Mouse (Mus musculus) lung, postnatal 4 days (tissue): ENCODE data around the gene 4930556J24Rik.
"Not testable (repeated sequence)": the region's sequence is repeated elsewhere in the genome, so short reads cannot be mapped to it uniquely, and the experiment has no call there.

Experiments used
- DNase-seq, 2 experiments: peaks; one replicate each; pipeline ENCODE4 v3.0.0; 2021

Gene 4930556J24Rik

DNA sequence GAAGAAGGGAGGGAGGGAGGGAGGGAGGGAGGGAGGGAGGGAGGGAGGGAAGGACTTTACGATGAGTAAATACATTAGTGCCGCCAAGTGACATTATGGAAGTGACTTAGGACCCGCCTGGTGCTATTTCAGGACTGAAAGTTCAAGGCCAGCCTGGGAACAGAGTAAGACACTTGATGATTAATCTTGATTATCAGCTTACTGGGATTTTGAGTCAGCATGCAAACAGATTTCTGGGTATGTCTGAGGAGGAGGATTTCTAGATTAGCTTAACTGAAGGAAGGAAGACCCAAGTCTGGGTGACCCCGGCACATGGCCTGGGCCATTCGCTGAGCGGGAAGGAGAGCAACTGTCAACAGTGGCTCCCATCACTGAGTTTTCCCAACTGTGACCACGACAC is 56.1 kb downstream of the 4930556J24Rik start:
- DNase-seq, result no peak

DNA sequence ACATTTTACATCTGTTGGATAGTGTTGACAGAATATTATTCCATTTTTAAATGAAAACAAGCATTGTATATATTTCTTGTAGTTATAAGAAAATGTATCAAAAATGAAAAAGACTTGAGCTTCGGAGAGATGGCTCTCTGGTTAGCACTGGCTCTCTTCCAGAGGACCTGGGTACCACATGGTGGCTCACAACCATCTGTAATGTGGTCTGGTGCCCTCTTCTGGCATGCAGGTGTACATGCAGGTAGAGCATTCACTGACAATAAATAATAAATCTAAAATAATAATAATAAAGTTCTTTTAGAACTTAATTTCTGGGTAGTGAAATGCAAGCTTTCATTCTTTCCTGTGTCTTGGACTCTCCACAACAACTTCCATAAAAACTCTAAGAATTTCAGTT is 57.8 kb downstream of the 4930556J24Rik start:
- DNase-seq, result no peak

DNA sequence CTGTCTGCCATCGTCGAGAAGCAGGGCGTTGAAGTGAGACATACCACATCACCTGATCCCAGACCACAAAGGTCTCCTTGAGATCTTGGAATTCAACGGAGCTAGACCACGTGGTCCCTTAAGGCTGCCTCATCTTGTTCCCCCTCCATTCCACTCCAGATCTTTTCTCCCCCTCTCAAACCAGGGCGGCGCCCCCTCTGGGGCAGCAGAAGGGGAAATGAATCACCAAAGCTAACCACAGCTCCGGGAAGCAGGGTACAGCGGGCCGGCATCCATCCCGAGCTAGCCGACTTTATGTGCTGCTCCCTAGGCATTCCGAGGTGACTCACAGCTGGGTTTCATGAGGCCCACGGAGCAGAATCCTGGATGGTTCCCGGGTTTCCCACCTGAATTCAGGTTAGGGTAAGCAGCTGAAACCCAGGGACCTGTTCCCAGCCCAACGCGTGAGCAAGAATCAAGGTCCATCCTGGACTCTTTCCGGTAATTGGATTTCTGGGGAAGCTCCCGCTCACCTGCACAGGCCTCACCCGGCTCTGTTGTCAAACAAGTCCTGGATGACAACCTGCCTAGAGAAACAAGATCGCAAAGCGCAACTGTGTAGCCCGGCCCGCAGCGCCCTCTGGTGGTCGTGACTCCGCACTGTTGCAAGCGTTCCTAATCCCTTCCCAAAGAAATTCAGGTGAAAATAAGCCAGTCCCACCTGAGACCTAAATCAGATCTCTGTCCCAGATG is 62.3 kb downstream of the 4930556J24Rik start, which contains the start of gene Slc35e4:
Gene Slc35e4 (minus strand): TSS at position 556 of the 732 bp plus-strand sequence.
- DNase-seq, result peak; percentile 79 to 87

DNA sequence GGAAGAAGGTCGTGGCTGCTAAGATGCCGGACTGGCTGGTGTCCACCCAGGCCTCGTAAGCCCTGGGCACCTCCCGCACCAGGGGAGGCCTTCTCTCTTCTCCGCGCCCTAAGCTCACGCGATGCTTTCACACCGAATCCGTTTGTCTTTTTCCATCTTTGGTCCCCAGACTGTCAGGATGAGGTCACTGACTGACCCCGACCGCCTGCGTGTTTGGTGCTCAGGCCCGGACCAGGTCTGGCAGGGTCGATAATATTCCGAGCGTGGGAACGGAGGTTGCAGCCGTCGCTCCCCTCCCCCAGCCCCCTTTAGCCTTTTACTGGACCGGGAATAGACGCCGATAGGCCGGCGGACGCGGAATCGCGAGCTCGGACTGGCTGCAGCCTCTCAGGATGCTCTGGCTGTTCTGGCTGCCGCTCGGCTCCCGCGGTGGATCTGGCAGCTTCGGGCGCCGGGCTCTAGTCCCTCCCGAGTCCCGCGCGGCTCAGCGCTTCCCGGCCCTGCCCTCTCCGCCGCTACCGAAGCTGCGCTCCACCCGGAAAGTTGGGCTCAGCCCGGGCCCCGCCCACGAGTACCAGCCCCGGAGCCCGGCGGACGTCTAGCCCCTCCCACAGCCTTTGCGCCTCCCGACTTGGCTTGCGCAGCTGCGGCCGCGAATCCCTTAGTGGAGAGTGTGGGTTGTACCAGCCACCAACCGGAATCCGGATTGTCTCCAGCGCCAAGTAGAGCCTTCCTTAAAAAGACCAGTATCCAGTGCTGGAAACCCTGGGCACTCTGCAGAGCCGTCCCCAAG is 63.1 kb downstream of the 4930556J24Rik start:
- peak; percentile 94 to 95 for DNase-seq

DNA sequence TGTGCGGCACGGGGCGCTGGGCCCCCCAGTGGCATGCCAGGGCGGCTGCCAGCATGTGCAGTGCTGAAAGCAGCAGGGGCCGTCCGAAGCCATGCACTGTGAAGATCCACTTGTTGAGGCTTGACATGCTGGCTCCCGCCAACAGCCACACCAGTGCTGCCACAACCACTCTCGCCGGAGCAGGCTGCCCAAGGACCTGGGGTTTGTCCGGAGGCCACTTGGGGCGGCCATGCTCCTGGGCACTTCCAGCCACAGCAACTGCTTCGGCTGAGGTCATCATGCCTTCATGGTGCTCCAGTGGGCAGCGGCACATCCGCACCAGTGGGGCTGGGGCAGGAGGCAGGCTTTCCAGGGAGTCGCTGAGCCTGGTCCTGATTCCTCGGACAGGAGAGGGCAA is 63.7 kb downstream of the 4930556J24Rik start:
- peak; percentile 49 to 54 for DNase-seq

DNA sequence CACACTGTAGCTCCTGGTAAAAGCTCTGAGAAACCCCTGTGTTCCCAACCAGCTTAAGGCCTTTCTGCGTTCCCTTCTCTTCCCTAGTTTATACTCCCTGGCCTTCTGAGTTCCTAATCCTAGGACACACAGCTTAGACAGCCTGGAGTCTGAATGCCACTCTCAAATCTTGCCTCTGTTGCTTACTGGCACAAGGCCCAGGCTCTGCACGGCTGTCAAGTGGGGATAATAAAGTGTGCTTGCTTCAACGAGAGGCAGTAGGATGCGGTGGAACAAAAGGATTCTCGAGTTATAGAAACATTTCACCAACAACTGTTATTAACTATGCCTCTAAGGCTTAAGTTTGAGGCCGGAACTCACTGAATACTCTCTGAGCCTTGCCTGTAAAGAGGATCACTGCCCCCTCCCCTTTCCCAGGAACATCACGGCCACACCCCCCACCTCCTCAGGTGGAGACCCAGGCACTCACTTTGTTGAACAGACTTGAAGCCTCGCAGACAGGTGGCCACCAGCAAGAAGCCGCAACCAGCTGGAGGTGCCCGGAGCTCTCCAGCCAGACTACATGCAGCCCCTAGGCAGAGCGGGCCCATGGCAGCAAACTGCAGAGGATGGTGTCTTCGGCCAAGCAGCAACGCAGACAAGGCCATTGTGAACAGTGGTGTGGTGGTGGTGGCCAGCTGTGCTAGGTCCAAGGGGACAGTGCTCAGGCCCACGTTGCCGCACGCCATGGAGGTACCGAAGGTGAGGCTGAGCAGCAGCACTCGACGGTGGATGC is 64.3 kb downstream of the 4930556J24Rik start:
- DNase-seq, result peak; percentile 27 to 39

DNA sequence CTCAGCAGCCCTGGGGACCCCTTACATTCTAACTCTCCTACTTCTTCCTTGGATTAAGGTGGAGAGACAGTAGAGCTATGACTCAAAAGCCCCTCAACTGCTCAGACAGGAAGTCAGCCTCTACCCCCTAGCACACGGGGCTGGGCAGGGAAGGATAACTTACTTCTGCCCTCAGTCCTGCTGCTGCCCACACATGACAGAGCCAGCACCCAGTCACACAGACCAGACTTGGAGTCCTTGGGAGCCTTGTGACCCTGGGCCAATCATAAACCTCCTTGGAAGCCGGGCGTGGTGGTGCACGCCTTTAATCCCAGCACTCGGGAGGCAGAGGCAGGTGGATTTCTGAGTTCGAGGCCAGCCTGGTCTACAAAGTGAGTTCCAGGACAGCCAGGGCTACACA is 65.1 kb downstream of the 4930556J24Rik start:
- not testable (repeated sequence) for DNase-seq

DNA sequence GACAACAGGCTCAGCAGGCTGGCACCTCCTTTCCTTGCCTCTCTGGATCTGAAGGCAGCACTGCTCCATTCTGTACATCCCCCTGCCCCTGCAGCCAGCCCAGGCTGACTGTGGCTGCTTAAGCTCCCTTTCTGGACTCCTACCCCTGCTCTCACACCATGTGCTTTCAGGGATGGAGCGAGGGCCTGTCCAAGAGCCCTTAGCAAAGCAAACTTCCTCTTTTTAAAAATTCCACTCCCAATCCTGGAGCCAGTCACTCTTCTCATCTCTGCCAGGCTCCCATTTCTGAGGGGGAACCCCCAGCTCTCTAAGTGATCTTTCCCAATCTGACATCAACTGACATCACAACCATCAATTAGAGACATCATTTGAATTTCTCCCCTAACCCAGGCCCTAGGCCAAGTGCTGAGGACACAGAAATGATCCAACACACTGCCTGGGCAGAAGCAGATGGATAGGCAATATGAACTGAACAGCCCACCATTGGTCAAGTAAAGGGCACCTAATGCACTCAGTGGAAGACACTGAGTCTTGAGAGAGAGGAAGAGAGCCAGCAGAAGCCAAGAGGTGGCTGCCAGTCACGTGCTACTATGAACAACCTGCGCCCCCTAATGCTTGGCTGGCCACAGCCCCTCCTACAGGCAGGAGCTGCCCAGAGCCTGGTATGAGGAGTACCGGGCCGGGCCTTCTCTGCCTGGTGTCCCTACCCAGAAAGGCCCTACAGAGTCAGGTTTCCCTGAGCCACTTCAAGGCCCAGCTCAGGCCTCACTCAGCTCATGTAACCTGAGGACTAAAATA is 65.9 kb downstream of the 4930556J24Rik start:
- DNase-seq, result no peak

DNA sequence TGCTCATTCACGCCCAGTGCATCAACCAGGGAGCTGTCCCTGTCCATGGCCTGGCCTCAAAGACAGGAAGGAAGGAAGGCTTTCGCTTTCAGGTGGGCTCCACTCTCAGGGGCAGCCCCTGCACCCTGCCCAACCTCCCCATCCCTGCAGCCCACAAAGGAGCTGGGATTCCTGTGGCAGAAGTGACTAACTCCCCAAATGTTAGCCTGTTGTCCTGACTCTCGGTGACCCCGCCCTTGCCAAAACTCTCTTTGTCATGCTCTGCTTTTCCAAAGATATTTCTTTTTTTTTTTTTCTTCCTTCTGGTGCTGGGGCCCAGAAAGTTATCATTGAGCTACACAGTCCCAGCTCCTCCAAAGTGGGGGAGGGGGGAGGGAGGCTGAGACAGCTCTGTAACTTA is 67.3 kb downstream of the 4930556J24Rik start:
- no peak for DNase-seq

DNA sequence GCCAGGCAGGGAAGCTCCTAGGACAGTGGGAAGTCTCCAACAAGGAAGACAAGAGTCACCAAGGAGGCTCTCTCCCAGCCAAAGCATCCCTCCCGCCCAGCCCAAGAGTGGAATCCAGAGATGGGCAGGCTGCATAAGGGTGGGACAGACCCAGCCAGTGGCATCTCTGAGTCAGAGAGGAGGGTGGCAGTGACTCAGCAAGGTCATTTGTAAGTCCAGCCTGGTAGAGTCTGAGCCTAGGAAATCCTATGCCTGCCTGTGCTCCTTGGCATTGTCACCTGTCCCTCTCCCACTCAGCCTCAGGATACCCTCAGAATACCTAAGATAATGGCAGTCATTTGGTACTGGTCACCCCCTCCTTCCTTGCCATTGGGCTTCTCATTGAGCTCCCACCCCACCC is 71.1 kb downstream of the 4930556J24Rik start:
- no peak for DNase-seq

DNA sequence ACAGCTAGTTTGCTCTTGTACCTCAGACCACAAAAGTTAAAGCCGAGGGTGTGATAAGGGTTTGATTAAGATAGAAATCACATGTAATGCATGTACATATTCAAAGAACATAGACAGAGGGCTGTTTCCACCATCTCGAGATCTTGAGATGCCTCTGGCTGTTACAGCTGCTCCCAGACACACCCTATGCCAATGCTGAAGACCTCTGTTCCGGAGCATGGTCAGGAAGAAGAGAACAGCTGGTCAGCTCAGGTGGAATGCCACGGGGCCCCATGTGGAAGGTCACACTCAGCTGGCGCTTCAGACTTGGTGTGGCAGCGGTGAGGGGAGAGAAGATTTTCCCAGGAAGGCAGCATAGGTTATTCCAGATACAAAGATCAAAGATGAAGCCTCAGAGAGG is 71.9 kb downstream of the 4930556J24Rik start:
- no peak for DNase-seq

DNA sequence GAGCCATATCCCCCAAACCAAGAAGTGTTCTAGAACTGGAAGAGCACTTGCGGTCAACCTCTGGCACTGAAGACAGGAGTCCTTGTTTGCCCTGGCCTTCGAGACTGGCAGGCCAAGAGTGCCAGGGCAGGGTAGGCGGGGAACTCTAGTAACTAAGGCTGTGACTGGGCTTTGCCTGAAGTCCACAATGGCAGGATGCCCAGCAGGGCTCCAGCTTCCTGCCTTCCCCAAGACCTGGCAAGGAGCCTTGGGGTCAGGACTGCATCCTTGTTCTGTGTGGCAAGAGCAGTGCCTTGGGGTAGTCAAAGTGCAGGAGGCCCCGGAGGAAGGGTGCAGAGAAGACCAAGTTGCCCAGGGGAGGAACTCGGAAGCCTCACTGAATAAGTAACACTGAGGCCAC is 73.5 kb downstream of the 4930556J24Rik start:
- peak; percentile 87 to 92 for DNase-seq

DNA sequence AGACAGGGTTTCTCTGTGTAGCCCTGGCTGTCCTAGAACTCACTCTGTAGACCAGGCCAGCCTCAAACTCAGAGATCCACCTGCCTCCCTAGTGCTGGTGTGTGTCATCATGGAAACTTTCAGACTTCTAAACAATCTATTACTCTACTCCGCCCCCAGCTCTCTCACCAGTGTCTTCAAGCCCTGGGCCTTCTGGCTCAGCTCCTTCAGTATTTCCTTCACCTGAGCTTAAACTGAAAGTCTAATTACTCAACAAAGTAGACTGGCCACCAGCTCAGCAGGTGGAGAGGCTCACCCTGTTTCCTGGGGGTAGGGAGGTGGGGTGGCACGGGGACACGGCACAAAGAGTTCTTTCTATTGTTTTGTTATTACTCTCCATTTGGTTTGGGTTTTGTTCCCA is 74.1 kb downstream of the 4930556J24Rik start:
- no peak for DNase-seq

DNA sequence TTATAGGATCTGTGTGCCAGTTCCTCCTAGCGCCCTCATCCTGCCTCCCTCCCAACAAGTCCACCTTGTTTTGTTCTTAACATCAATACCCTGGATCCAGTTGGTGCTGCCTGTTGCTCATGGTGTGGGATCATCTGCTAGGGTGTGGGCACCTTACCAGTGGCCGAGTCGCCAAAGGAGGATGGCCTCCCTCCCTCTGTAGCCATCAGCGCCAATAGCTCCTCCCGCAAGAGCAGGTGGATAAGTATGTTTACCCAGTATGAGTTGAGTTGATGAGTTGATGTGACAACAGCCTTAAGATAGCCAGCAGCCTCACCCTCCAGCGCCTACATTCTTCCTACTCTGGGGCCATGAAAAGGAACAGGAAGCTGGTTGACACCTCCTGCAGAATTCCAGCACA is 76.3 kb downstream of the 4930556J24Rik start:
- DNase-seq, result no peak

DNA sequence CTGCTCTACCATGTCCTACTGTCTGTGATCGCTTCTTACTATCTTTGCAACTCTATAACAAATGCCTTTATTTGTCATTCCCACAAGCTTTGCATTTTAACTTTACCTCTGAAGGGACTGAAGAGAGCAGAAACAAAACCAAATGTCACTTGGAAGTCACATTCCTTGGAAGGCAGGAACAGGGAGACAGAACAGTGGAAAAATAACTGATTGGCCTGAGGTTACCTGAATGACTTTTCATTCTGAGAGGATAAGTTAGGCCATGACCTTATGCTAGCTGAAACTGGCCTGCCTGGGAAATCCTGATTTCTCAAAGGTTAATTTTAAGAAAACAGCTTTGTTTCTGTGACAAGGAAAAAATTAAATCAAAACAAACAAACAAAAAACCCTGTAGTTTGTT is 80.6 kb downstream of the 4930556J24Rik start:
- no peak for DNase-seq

DNA sequence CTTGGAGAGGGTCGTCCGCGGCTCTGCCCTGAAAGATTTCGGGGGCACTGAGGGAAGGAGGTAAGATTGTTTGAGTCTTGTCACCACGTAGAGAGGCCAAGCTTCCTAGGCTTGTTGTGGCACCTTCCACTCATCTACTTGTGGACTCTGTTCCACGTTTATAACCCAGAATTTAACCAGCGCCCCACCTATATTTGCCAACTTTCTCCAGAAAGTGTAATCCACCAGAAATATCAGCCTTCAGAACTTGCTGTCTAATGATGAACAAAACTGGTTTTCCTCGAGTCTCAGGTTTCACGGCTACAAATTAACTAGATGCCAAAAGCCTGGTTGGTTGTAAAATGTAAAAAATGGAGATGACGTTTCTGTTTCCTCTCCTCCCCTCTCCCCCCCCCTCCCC is 81.1 kb downstream of the 4930556J24Rik start:
- no peak for DNase-seq

DNA sequence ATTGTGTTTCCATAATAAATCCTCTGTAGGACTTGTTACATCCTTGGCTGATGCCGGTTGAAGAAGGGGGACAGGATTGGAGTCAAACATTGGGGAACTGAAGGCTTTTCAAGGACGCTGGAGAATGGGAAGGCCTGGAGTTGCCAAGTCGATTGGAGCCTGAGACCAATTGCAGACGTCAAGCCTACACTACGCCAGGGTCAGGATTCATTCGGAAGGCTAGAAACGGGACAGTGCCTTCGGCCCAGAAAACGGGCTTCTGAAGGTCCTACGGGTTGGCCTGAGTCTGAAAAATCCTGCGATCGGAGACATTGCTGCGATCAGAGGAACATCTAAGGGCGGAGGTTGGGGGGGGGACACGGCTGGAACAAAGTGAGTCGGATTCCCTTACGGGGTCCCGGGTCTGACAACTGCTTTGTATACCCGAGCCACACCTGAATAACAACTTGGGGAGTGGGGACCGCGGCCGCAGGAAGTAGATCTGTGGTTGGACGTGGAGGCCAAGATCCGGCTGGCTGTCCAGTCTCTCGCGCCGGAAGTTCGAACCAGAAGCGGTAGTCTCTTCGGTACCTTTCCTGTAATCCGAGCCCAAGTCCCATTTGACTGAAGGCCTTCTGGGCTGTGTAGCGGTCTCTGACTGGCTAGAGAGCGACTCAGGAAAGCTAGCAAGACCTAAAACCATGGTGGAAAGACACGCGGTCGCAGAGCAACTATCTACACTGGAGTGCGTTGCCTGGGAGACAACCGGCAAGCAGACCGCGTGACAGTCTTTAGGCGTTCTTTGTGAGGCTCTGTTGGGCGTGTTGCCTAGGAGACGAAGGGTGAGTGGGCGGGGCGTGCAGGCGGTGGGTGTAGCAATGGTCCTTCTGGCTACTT is 81.9 kb downstream of the 4930556J24Rik start, which contains the start of the genes 4921536K21Rik and Dusp18:
Gene 4921536K21Rik (minus strand): TSS at position 693 of the 876 bp plus-strand sequence.
Gene Dusp18 (plus strand): TSS at position 835 of the 876 bp plus-strand sequence.
- DNase-seq, result peak; percentile 93 to 94

DNA sequence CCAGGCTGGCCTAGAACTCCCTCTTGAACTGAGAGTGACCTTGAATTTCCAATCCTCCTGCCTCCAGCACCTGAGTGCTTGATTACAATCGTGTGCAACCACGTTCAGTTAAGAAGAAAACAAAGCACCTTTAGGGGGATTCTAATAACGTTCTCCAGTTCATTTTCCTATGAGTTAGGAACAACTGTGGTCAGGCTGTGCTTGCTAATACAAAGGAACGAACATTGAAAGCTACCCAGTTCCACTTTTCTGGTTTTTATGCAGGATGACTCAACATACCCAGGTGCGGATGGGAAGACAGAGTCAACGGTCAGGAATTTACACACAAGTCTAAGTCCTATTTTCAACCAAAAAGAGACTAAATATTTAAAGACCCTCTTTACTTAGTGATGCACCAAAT is 82.6 kb downstream of the 4930556J24Rik start:
- DNase-seq, result no peak
